Mouse (Mus musculus): Measurements from ENCODE around the gene Th. TPM values are rescaled to one million over a fixed set of nuclear protein-coding genes. Genes with fewer than 3 reads are reported as not detected.
A peak's percentile ranks its signal among the peaks of the same experiment; 100 is the strongest.

Gene Th
- total RNA-seq (2021), result under 1 TPM in 1 of 2 experiments, not detected in 1; 0.14 TPM

DNA sequence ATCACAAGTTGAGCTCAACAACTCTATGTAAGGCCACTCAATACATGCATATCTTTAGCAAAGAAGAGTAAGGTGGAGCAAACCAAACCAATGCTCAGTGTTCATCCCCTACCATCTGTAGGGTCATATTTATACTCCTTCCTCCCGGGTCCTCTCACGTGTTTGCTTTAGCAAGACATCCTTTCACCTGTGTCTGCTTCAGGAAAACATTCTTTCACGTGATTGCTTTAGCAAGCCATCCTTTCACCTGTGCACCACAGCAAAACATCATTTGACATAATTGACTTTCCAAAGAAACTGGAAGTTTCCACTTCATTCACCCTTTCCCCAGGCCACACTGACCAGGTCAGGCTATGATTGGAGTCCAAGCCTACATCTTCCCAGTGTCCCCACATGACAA lies at the start of gene Th:
Gene Th (minus strand): TSS at position 101 of the 400 bp plus-strand sequence.
- no peak for DNase-seq

DNA sequence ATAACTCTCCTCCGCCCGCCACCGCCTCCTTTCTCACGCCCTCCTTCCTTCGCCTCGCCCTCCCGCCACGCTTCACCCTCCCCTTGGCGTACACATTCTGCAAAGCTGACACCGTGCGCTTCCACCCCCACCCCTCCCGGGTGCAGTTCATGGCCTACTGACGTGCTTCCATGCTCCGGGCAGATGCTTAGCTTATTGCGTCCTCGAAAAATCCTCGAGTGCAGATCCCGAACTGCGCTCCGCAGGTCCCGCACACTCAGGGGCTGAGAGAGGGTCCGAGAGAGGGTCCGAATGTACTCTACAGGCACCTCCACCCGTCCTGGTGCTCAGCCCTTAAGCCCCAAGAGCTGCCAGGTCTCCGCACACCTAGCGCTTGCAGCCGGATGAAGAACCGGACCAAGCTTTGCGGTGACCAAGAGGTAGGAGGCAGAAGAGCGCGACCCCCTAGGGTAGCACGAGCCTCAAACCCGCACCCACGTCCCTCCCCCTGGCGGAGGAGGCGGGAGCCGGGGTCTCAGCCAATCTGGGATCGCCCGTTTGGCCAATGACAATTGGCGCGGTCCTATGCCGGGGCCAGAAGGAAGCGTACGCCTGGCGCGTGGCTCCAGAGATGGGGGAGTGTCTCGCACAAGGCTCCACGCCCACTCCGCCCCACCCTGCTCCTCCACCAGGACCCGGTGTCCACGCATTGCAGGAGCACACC lies 38.0 kb upstream of the Th start, which contains the start of gene Ascl2:
Gene Ascl2 (minus strand): TSS at position 456 of the 703 bp plus-strand sequence.
- peak; percentile 25 for DNase-seq

DNA sequence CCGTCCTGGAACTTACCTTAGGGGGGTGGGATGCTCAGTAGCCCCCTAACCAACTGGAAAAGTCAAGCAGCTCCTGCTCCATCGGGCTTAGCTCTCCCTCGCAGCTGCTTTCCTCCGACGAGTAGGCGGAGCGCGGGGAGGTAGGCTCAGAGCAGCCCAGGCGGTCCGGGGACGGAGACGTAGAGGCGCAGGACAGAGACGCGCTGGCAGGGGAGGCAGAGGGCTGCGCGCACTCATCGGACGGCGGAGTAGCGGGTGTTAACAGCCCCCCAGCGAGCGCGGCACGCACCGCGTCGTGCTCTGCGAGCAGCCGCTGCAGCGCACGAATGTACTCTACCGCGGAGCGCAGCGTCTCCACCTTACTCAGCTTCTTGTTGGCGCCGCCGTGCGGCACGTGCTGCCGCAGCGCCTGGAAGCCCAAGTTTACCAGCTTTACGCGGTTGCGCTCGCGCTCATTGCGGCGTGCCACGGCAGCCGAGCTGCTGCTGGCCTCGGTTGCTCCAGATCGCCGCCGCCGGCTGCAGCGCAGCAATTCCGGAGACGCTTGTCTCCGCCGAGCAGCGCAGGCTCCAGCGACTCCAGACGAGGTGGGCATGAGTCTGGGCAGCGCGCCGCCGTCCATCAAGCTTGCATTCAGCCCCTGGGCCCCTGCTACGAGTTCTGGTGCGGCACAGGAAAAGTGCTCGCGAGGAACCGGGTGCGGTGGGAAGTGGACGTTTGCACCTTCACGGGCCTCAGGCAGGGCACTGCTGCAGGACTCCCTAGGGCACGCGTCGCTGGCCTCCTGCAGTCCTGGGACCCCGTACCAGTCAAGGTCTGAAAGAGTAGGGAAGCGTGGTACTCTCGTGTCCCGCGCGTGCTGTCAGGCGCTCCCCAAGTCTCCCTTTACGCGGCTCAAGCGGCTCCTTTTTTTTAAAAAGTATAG lies 37.2 kb upstream of the Th start:
- DNase-seq, result peak; percentile 52

DNA sequence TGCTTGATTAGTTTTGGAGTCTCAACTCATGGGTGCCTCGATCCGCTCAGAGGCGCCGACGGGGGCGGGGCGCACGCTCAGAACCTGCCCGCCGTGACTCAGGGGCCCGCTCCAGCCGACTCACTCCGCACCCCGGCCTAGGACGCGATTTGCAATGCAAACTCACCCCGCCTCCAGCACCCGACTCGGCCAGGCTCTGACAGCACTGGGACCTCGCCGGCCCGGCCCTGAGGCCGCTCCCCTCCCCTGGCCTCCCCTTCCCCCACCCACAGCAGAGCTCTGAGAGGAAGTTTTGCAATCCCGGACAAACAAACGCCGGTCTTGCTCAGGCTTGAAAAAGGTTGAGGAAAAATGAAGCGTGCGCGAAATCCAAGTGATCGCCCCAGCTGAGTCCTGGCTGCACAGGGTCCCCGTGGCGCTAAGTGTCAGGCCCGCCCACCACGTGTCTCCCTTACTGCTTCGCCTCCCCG lies 36.5 kb upstream of the Th start:
- DNase-seq, result peak; percentile 18

DNA sequence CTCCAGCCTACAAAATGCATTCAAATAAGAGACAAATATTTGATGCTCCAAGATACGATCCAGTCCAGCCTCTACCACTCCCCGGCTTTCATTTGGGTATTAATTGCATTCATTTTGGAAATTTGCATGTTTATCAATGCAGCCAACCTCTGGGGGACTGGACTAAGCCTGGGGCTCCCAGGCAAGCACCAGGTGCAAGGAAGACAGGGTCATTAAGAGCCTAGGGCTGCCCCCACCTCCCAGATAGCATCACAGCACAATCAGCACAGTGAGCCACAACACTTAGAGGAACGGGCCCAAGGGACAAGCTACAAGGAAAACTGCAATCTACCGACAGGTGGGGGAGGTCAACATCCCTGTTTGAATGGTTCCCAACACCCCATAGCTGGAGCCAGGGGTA lies 28.8 kb upstream of the Th start:
- DNase-seq, result no peak

DNA sequence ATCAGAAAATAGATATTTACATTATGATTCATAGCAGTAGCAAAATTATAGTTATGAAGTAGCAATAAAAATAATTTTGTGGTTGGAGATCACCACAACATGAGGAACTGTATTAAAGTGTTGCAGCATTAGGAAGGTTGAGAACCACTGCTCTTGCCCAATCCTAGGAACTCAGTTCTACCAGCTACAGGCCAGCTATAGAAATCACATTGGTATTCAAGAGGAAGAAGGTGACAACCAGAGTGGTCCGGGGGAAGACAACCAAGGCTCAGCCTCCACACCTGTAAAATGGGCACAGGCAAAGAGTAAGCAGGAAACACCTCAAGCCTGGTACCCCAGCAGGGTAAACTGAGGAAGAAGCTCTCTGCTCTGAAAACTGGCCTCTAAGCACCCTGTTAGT lies 27.9 kb upstream of the Th start:
- DNase-seq, result no peak

DNA sequence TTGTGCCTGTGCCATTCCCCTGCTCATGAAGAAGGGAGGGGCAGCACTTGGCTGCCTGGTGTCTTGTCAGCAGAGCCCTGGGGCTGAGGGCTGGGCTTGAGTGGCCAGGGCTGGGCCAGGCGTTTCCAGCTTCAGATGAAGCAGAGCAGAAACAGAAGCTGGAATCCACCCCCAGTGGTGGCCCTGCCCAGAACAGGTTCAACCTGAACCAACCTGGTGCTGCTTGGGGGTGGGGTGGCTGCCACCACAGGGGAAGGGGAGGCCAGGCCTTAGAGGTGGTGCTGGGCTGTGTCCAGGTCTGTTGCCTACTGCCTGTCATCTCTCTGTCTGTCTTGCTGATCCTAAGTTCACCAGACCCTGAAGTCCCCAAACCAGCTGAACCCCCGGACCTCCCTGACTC lies 25.1 kb upstream of the Th start:
- DNase-seq, result no peak

DNA sequence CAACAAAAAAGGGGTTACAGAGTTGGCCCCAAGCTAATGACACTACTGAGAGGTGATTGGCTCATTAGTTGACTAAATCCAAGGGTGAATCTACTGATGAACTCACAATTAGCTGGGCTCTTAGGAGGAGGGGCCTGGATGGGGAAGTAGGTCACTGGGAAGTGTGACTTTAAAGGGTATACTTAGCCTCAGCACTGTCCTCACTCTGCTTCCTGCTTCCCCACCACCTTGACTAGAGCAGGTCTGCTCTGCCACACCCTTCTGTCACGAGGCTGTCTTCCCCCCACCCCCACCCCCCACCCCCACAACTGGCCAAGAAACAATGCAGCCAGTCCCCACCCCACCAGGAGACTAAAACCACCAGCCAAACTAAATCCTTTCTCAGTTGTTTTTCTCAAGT lies 18.6 kb upstream of the Th start:
- no peak for DNase-seq

DNA sequence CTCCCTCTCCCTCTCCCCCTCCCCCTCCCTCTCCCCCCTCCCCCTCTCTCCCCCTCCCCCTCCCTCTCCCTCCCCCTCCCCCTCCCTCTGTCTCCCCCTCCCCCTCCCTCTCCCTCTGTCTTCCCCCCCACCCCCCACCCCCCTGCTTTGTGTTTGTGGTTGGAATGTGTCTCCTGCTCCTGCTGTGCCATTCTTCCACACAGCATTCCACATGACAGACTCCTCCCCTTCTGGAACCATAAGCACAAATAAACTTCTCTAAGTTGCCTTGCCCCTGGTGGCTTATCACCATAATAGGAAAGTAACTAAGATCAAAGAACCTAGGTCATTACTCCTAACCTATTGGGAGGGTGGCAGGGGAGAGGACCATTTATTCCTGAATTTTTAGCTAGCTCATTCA lies 6.7 kb upstream of the Th start:
- no peak for DNase-seq

DNA sequence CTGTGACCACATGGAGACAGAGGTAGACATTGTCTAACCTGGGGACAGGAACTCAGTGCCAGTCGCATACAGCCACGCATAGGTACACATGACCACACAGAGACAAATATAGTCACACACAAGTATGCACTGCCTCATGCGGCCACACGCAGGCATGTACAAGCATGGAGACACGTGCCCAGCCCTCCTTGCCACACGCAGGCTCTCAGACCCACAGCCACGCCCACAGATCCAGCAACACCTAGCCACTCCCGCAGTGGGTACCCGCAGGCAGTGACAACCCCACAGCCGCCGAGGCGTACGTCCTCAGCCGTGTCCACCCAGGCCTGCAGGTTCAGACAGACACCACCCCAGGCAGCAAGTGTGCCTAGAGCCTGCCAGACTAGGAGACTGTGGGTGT lies 4.8 kb upstream of the Th start:
- no peak for DNase-seq

DNA sequence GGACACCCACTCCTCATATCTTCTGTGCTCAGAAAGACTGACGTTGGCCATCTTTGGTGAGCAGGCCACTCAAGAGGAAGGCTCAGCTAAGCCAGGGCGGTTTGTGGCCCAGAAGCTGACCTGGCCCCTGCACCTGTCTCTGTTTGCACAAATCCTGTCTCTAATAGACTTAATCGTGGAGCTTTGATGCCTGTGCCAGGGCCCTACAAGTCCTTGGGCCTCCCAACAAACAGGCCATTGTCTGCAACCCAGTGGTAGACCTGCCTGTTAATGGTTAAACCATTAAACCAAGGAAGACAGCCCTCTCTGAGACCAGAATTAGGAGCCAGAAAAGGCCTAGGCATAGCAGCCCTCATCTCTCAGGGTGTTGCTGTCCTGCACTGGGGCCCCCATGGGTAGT lies 1.5 kb upstream of the Th start:
- DNase-seq, result no peak

DNA sequence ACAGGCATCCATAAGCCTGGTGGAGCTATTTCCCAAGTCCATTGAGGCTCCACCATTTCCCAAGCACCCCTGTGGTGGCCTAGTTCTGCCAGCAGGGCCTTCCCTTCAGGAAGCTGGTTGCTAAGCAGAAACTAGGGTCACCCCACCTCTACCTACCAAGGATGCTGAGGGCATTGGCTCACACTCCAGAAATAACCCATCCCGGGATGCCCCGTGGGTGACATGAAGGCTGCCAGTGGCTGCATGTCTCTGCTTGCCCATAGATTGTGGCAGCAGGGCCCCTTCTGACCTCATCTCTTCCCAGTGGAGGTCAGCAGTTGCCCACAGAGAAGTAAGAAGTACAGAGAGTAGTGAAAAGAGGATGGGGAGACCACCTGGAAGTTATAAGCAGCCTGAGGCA lies 1.4 kb downstream of the Th start:
- peak; percentile 62 for DNase-seq

DNA sequence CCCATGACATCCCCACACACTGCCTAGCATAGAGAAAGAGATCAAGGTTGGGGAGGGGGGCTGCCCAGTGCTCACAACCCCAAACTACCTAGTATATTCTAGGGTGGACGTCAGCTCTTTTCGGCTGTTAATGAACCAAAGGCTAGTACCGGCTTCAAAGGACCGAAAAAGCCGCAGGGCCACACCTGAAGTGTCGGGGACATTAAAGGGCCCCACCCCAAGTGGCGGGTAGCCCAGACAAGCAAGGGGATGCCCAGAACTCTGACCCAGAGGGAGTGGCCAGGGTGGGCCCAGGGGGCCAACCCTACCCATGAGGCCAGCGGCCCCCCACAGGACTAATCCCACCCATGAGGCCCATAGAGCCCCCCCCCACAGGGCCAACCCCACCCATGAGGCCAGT lies 3.6 kb downstream of the Th start:
- no peak for DNase-seq

DNA sequence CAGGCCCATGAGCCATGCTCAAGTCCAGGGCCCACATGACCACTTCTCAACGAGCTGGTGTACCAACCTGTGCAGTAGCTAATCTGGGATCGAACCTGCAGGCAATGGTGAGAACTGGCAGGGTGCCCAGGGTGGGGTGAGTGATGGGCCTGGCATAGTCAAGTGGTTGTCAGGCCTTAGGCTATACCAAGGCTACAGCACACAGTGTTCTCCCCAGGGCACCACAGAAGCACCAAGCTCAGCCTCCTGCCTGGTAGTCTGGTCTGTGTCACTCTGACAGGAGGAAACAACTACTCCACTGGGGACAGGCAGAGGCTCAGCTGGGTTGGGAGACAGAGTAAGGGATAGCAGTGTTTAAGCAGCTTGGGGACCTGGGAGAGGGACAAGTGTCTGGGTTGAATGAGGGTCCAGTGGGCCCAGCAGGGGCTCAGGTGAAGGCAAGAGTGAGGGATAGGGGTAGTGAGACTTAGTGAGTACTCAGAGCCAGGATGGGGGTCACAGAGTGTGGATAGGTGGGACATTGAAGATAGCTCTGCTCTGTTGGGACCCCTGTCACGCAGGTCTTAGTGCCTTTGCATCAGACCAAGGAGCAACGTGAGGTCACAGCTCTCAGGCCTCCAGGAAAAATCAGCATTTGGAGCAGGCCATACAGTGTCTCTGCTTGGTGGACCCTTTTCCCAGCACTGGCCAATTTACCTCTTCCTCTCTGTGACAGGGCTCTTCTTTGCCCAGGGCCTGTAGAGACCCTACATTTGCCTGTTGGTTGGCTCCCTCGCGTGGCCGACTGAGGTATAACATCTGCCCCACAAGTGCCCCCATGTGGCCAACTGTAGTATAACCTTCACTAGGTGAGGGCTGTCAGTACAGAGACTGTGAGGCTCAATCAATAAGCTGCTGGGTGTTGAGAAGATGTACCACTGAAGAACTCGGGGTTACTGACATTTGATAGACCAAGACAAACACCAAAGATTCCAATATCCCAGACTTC lies 12.0 kb downstream of the Th start:
- peak; percentile 89 for DNase-seq

DNA sequence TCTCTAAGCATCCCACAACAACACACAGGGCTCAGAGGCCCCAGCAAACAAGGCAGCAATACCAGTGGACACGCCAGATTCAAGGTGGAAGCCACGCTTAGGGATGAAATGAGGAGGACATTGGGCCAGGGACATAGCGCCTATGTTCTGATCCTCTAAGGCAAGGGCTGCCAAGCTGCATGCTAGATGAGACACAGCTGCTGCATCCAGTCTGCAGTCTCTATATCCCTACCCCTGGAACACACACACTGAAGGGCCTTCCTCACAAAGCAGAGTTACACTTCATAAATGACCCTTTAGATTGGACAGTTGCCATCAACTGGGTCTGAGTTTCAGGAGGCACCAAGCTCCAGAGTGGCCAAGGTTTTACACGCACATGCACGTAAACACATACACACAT lies 13.3 kb downstream of the Th start:
- no peak for DNase-seq

DNA sequence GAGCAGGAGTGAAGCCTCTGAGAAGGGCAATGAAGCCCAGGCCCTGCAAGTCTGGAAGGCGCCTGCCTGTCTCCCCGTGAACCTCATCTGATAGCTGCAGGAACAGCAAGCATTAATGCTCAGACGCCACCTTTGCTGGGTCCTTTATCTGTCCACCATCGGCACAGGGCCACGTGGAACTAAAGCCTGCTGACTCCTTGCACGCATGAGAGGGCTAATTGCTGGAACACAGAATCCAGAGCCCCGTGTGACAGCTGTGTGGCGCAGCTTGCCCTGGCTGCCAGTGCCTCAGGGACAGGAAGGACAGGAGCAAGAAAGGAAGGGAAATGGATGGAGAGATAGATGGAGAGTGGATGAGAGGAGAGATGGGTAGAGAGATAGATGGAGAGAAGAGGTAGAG lies 14.8 kb downstream of the Th start:
- DNase-seq, result no peak

DNA sequence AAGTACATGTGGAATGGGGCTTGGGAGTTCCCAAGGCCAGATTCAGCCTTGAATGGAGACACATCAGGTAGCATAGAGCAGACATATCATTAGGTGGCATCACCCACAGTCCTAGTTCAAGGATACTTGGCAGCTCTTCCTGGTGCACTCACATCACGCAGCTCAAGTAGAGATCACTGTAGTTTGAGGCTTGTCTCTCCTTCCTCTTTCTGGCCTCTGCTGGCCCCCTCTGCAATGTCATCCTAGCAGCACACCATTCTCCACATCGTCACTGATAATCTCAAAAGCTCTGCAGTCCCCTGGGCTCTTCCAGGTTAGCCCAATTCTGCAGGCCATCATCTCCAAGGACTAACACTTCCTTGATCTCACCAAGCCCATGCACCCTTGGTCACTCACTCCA lies 19.2 kb downstream of the Th start:
- no peak for DNase-seq

DNA sequence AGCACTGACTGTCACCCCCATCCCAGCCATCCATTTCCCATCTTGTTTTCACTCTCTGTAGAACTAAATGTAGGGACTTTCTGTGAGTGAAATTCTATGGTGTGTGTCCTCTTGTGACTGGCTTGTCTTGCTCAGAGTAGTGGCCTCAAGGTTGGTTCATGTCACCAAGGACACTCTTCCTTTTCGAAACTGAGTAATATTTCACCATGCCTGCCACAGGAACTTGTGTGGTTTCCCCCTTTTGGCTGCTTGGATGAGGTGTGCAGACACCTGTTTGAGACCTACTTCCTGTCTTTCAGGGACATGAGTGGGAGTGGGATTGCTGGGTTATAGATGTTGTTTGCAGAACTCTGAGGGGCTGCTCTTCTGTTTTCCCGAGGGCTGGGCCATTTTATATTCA lies 20.8 kb downstream of the Th start:
- no peak for DNase-seq

DNA sequence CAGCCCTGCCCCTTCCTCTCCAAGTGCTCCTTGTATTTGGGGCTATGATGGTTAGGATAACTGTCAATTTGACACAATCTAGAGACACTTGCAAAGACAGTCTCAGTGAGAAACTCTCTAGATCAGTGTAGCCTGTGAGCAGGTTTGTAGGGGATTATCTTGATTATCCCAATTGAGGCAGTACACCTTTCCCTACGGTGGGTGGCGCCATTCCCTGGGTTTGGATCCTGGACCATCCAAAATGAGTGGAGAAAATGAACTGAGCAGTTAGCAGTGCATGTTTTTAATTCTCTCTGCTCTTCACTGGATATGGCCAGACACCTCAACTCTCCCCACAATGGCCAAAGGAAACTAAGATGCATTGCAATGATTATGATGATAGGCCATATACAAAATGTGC lies 21.3 kb downstream of the Th start:
- no peak for DNase-seq

DNA sequence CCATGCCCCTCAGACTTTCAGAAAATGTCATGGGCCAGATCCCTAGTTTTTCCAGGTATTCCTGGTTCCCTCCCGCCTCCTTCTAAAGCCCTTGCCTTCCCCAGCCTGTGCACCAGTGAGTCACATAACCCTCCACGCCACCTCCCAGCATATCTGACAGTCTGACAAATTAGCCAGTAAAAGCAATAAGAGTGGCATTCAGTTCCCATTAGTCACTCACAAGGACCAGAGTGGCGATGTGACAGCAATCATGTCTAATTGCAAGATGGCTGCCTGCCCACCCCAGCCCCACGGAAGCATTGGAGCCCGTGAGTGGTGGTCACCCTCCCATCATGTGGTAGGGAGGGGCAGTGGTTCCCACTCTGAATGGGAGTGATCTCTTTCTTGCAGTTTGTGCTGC lies 25.3 kb downstream of the Th start:
- DNase-seq, result no peak

DNA sequence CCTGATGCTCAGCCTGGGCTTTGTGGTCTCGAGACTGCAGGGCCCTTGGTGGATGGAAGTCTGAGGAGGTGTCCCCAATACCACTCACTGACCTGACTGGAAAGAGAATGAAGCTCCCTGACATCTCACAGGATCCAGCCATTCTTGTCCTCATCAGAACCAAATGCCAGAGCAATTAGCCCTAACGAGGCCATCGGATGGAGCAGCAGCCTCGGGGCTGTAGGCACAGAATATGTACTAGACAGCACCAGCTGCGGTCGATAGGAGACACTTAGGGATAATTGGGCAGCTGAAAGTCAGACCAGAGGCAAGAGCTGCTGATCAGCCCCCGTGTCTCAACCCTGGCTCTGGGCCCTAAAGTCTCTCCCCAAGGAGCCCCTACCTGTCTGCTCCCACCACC lies 26.6 kb downstream of the Th start:
- DNase-seq, result no peak

DNA sequence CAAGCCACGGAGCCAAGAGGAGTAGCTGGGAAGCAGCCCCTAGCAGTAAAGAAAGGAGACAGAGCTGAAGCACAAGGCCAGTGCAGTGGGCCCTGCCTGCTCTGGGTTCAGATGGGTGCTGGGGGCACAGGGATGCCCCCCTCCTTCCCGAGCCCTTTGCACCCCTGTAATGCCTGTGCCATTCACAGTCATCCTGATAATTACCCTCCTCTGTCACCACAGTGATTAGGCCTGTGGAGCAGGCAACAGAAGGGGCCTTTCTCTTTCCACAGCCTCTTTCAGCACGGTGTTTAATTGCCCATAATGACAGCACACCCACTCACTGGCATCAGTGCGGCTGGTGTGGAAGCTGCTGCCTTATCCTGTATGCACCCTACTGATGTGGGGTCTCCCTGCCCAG lies 28.0 kb downstream of the Th start:
- DNase-seq, result no peak

DNA sequence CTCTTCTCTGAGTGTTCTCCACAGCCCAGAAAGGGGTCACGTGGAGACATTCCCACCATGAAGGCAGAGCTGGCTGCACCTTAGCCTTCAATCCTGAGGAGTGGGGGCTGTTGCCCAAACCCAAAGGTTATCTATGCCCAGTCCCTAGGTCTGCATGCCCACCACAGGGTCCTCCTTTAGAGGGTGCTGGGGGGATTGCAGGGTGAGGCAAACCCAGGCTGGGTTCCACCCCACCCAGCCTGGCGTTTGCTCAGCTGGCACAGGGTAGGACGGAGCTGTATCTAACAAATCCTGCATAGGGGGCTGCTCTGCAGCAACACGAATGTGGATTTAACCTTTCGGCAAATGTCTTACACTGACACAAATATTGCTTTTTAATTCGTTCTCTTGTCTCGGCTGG lies 29.2 kb downstream of the Th start:
- DNase-seq, result no peak

Data from heart, postnatal 4 days (tissue).